In the genomic region with DNA sequence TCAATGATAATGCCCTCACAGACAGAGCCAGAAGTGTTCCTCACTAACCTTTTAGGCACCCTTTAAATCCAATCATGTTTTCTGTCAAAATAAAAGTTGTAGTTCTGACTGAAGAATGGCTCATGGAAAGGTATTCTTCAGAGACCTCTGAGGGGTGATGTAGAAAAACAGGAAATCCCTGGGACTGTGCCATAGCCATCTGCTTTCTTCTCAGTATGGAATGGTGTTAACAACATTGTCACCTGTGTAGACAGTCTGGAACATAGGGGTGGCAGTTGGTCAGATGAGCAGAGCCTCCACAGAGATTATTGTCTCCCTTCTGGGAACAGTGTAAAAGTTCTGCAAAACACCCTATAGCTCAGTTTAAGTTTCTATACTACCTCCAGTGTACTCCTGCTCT, we compare ENCODE assay signal across 16 mouse cellular contexts. TPM values are rescaled to one million over a fixed set of nuclear protein-coding genes. Genes with fewer than 3 reads are reported as not detected.
DNase-seq lines count a peak whose midpoint lies in the region; TF ChIP-seq lines count a peak whose summit lies in the region.
"Had no signal": no experiment of that assay in that cellular context is flagged by ENCODE, and none has a peak within 500 bp of the region (broad histone marks: within the 10 kb centered on the region; RNA-seq: fewer than 3 reads in every experiment).

No protein-coding gene starts in this region.

- peak; percentile 28 for DNase-seq in cerebellum, adult 9-11 months
- DNase-seq in cerebellum, postnatal 4 days (ENCODE audit: low spot score in 2 of 2) = no peak
- DNase-seq in layer of hippocampus, adult 2 months (ENCODE audit: low spot score in 2 of 2) = no peak
- no peak for DNase-seq in layer of hippocampus, postnatal 14 days (ENCODE audit: low spot score in 2 of 2)
- no peak for DNase-seq in adrenal gland, postnatal 14 days
- DNase-seq: adrenal gland, adult 2 months; adrenal gland, postnatal 10 days; adrenal gland, postnatal 36 days; cerebellum, adult 11-12 months; embryo, embryonic 11 days had no signal

- H3K27ac ChIP-seq in layer of hippocampus, adult 2 months = peak overlapping the region; percentile 33; the same call in 1 of the 2 replicates
- H3K27ac ChIP-seq: embryonic facial prominence, embryonic 13.5 days; embryonic facial prominence, embryonic 15.5 days; forebrain, embryonic 10.5 days; forebrain, embryonic 12.5 days had no signal

- no peak overlapping the region for H3K4me3 ChIP-seq in layer of hippocampus, adult 2 months
- H3K4me3 ChIP-seq: embryonic facial prominence, embryonic 13.5 days; embryonic facial prominence, embryonic 15.5 days; erythroblast, embryonic 14.5 days; forebrain, embryonic 10.5 days; forebrain, embryonic 12.5 days had no signal

- TF ChIP-seq CTCF in layer of hippocampus, adult 2 months (conservative IDR thresholded peaks at IDR 0.05) = no peak

RNA-seq across cellular contexts. Expression of a gene that starts 55.9 kb away (rescaled TPM):
- total RNA-seq in layer of hippocampus, adult 2 months (2021) = not detected
- total RNA-seq in layer of hippocampus, postnatal 14 days (2021) = not detected
- 0.41 TPM in 1 of 2 replicates, not detected in the other for total RNA-seq in adrenal gland, postnatal 14 days (2021)
- total RNA-seq: adrenal gland, postnatal 10 days; adrenal gland, postnatal 36 days; common myeloid progenitor, adult 5-6 weeks had no signal
